ENCODE assay signal across 14 mouse cellular contexts in the genomic region with DNA sequence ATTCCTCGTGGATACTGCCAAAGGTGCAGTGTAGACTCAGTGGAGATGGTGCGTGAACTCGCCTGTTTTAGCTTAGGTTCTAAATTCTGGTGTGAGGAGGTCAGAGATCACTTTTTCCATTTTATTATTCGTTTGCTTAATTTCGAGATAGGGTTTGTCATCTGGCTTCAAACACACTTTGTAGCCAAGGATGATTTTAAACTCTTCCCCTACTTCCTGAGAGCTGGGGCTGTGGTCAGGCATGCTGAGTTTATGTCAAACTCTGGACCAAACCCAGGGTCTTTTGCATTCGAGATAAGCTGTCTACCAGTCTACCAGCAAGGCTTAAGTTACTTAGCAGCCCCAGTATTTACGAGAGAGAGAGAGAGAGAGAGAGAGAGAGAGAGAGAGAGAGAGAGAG.
DNase-seq lines count a peak whose midpoint lies in the region; ATAC-seq and TF ChIP-seq lines count a peak whose summit lies in the region.
"Had no signal": no experiment of that assay in that cellular context is flagged by ENCODE, and none has a peak within 500 bp of the region (broad histone marks: within the 10 kb centered on the region; RNA-seq: fewer than 3 reads in every experiment).

No protein-coding gene starts in this region.

- no peak for DNase-seq in forebrain, postnatal 0 days
- no peak for DNase-seq in hindbrain, postnatal 0 days (ENCODE audit: low spot score)
- no peak for DNase-seq in hindbrain, embryonic 11.5 days (ENCODE audit: low spot score)
- DNase-seq in embryo, embryonic 9.5 days (ENCODE audit: extremely low spot score) = no peak
- no peak for DNase-seq in MN1 (ENCODE audit: low spot score)
- DNase-seq: cerebellum, adult 9-11 months; kidney, adult 9 months; liver had no signal

- H3K79me3 ChIP-seq in C2C12 (ENCODE audit: low read depth) = peaks cover 3% of the 10 kb centered on the region

- H3K27ac ChIP-seq in forebrain, postnatal 0 days (ENCODE audit: low read depth, low read length) = peak overlapping the region; percentile 92; the same call in 1 of the 2 replicates
- H3K27ac ChIP-seq in forebrain, embryonic 13.5 days = no peak overlapping the region
- no peak overlapping the region for H3K27ac ChIP-seq in hindbrain, postnatal 0 days
- H3K27ac ChIP-seq in hindbrain, embryonic 11.5 days (ENCODE audit: low read depth, low read length) = no peak overlapping the region
- H3K27ac ChIP-seq in intestine, embryonic 15.5 days = no peak overlapping the region
- H3K27ac ChIP-seq: neural tube, embryonic 15.5 days had no signal

- H3ac ChIP-seq in C2C12 (ENCODE audit: control insufficient read depth, insufficient read length, low read depth) = no peak overlapping the region

- no peaks in the 10 kb centered on the region for H3K27me3 ChIP-seq in forebrain, postnatal 0 days (ENCODE audit: insufficient read depth, low read length)
- no peaks in the 10 kb centered on the region for H3K27me3 ChIP-seq in forebrain, embryonic 13.5 days
- no peaks in the 10 kb centered on the region for H3K27me3 ChIP-seq in hindbrain, postnatal 0 days (ENCODE audit: insufficient read depth, low read length)
- H3K27me3 ChIP-seq in hindbrain, embryonic 11.5 days (ENCODE audit: control insufficient read depth, insufficient read depth, low read length) = no peaks in the 10 kb centered on the region
- H3K27me3 ChIP-seq in C2C12 (ENCODE audit: control insufficient read depth, insufficient read depth, insufficient read length) = no peaks in the 10 kb centered on the region
- H3K27me3 ChIP-seq in intestine, embryonic 15.5 days (replicated peaks) = no peaks in the 10 kb centered on the region
- H3K27me3 ChIP-seq: embryonic facial prominence, embryonic 15.5 days; neural tube, embryonic 15.5 days had no signal

- peaks cover 18% of the 10 kb centered on the region for H3K9me3 ChIP-seq in forebrain, postnatal 0 days (ENCODE audit: low read length)
- H3K9me3 ChIP-seq in forebrain, embryonic 13.5 days (replicated peaks) = peaks cover 20% of the 10 kb centered on the region
- H3K9me3 ChIP-seq in hindbrain, postnatal 0 days (ENCODE audit: low read length) = peaks cover 7% of the 10 kb centered on the region
- peaks cover 5% of the 10 kb centered on the region; the same call in 1 of the 2 replicates for H3K9me3 ChIP-seq in hindbrain, embryonic 11.5 days (ENCODE audit: control insufficient read depth, low read length)
- 0 out of 2 replicates have a peak, but pooled peaks cover 4% of the 10 kb centered on the region for H3K9me3 ChIP-seq in intestine, embryonic 15.5 days

- H3K4me3 ChIP-seq in forebrain, postnatal 0 days (ENCODE audit: low read depth, low read length) = no peak overlapping the region
- H3K4me3 ChIP-seq in forebrain, embryonic 13.5 days = no peak overlapping the region
- H3K4me3 ChIP-seq in hindbrain, postnatal 0 days (ENCODE audit: low read length) = no peak overlapping the region
- H3K4me3 ChIP-seq in hindbrain, embryonic 11.5 days (ENCODE audit: low read depth, low read length) = no peak overlapping the region
- peak overlapping the region; percentile 22 for H3K4me3 ChIP-seq in C2C12 (ENCODE audit: insufficient read depth, poor library complexity, severe bottlenecking)
- H3K4me3 ChIP-seq in intestine, embryonic 15.5 days (replicated peaks) = no peak overlapping the region

- ATAC-seq in forebrain, postnatal 0 days = no peak
- no peak for ATAC-seq in forebrain, embryonic 13.5 days
- no peak for ATAC-seq in hindbrain, postnatal 0 days
- no peak for ATAC-seq in hindbrain, embryonic 11.5 days (ENCODE audit: low FRiP score)
- no peak for ATAC-seq in intestine, embryonic 15.5 days
- ATAC-seq: activated CD4-positive, CD25-positive, alpha-beta regulatory T cell, adult 4 months had no signal

- peak overlapping the region; percentile 54 for H3K4me2 ChIP-seq in forebrain, postnatal 0 days (ENCODE audit: low read depth)
- H3K4me2 ChIP-seq in forebrain, embryonic 13.5 days = no peak overlapping the region
- peak overlapping the region; percentile 49 for H3K4me2 ChIP-seq in hindbrain, postnatal 0 days (ENCODE audit: low read depth, low read length)
- no peak overlapping the region for H3K4me2 ChIP-seq in hindbrain, embryonic 11.5 days (replicated peaks; ENCODE audit: low read depth, low read length)
- H3K4me2 ChIP-seq in intestine, embryonic 15.5 days (replicated peaks) = peak overlapping the region; percentile 75

- H3K36me3 ChIP-seq in forebrain, postnatal 0 days (ENCODE audit: insufficient read depth) = peaks cover 10% of the 10 kb centered on the region; the same call in 1 of the 2 replicates
- peaks cover 4% of the 10 kb centered on the region; the same call in 1 of the 2 replicates for H3K36me3 ChIP-seq in forebrain, embryonic 13.5 days (ENCODE audit: poor library complexity, severe bottlenecking)
- no peaks in the 10 kb centered on the region for H3K36me3 ChIP-seq in hindbrain, postnatal 0 days (ENCODE audit: insufficient read depth, low read length)
- no peaks in the 10 kb centered on the region for H3K36me3 ChIP-seq in hindbrain, embryonic 11.5 days (ENCODE audit: control insufficient read depth, insufficient read depth, low read length)
- H3K36me3 ChIP-seq in C2C12 (ENCODE audit: control insufficient read depth, insufficient read depth) = no peaks in the 10 kb centered on the region
- no peaks in the 10 kb centered on the region for H3K36me3 ChIP-seq in intestine, embryonic 15.5 days
- H3K36me3 ChIP-seq: embryonic facial prominence, embryonic 15.5 days; neural tube, embryonic 15.5 days had no signal

- peaks cover 21% of the 10 kb centered on the region for H3K4me1 ChIP-seq in forebrain, postnatal 0 days (ENCODE audit: insufficient read depth)
- peaks cover 32% of the 10 kb centered on the region for H3K4me1 ChIP-seq in forebrain, embryonic 13.5 days
- H3K4me1 ChIP-seq in hindbrain, postnatal 0 days (ENCODE audit: insufficient read depth, low read length) = peaks cover 10% of the 10 kb centered on the region
- H3K4me1 ChIP-seq in hindbrain, embryonic 11.5 days (replicated peaks; ENCODE audit: control insufficient read depth, insufficient read depth, low read length) = peaks cover 4% of the 10 kb centered on the region
- peaks cover 6% of the 10 kb centered on the region for H3K4me1 ChIP-seq in intestine, embryonic 15.5 days (replicated peaks)

- WGBS in forebrain, postnatal 0 days = 69% methylated on average over 7 of the region's 7 CpGs
- WGBS in forebrain, embryonic 13.5 days = 74% methylated on average over 7 of the region's 7 CpGs
- 71% methylated on average over 7 of the region's 7 CpGs for WGBS in hindbrain, postnatal 0 days
- WGBS in hindbrain, embryonic 11.5 days = 79% methylated on average over 7 of the region's 7 CpGs
- WGBS in intestine, embryonic 15.5 days = 54% methylated on average over 7 of the region's 7 CpGs

- no peak overlapping the region for H3K9ac ChIP-seq in forebrain, postnatal 0 days
- H3K9ac ChIP-seq in forebrain, embryonic 13.5 days = no peak overlapping the region
- H3K9ac ChIP-seq in hindbrain, postnatal 0 days (replicated peaks; ENCODE audit: low read length) = no peak overlapping the region
- no peak overlapping the region for H3K9ac ChIP-seq in hindbrain, embryonic 11.5 days (ENCODE audit: low read depth, low read length)
- no peak overlapping the region for H3K9ac ChIP-seq in intestine, embryonic 15.5 days

- peaks cover 23% of the 10 kb centered on the region for H3K79me2 ChIP-seq in C2C12 (ENCODE audit: control insufficient read depth, insufficient read depth)

- TF ChIP-seq CTCF in forebrain, postnatal 0 days (IDR thresholded peaks at IDR 0.05; ENCODE audit: low read depth) = no peak
- TF ChIP-seq CTCF in hindbrain, postnatal 0 days (IDR thresholded peaks at IDR 0.05; ENCODE audit: low read depth) = no peak
- no peak for TF ChIP-seq CTCF in C2C12 (IDR thresholded peaks at IDR 0.05; ENCODE audit: control insufficient read depth, insufficient read depth, insufficient read length)

TF ChIP-seq in C2C12, 6 proteins besides CTCF, POLR2A, EP300 and RAD21:
- no peak for TF ChIP-seq USF1 (IDR thresholded peaks at IDR 0.05; ENCODE audit: low read depth)
- TF ChIP-seq MAX (IDR thresholded peaks at IDR 0.05) = no peak
- TF ChIP-seq MYOD1 (IDR thresholded peaks at IDR 0.05; ENCODE audit: control insufficient read depth, insufficient read length, low read depth) = no peak

Comparison
In these comparisons a context has a peak if more than half of its experiments do, and no peak if none do; other contexts are left out.
1. H3K4me2 ChIP-seq: peak in forebrain, postnatal 0 days (single experiment), hindbrain, postnatal 0 days (single experiment) and intestine, embryonic 15.5 days (single experiment); none in forebrain, embryonic 13.5 days (single experiment) and hindbrain, embryonic 11.5 days (single experiment).